Mouse (Mus musculus): Measurements from ENCODE around the gene Bbs4. TPM values are rescaled to one million over a fixed set of nuclear protein-coding genes. Genes with fewer than 3 reads are reported as not detected.
"Not testable (repeated sequence)": the region's sequence is repeated elsewhere in the genome, so short reads cannot be mapped to it uniquely, and the experiment has no call there.

Bbs4 gene
- polyA plus RNA-seq (2012; rRNA removed), result 6.5 and 6.8 TPM in 2 replicates

- Histone ChIP-seq H3K27ac (ENCODE audit: control insufficient read depth, insufficient read depth, low read depth, low read length) (peak within 1 kb of the TSS; percentile 92), H3K4me3 (ENCODE audit: control insufficient read depth, low read depth, low read length) (peak within 1 kb of the TSS; percentile 89), H3K4me1 (ENCODE audit: control insufficient read depth, insufficient read depth, low read length) (no peaks in the 10 kb centered on the region), H3K27me3 (ENCODE audit: control insufficient read depth, insufficient read depth, low read length) (no peaks in the 10 kb centered on the region), H3K36me3 (ENCODE audit: control insufficient read depth, insufficient read depth, low read length) (no peaks in the 10 kb centered on the region)
- TF ChIP-seq POLR2A (IDR thresholded peaks at IDR 0.05; ENCODE audit: control insufficient read depth, low read depth, low read length), result peak; percentile 96
- TF ChIP-seq CTCF (IDR thresholded peaks at IDR 0.05; ENCODE audit: control insufficient read depth, insufficient read depth, insufficient replicate concordance, low read depth, low read length), result no peak
Observed at GRCm38 (mm10) chr9:59353253-59353639, at the start of gene Bbs4. Gene Bbs4, minus strand, starts transcription at chr9:59353508.

GRCm38 (mm10) chr9:59389086-59389485 is 35.8 kb upstream of the Bbs4 start:
- H3K4me1 ChIP-seq (ENCODE audit: control insufficient read depth, insufficient read depth, low read length), result no peaks in the 10 kb centered on the region
- TF ChIP-seq POLR2A (IDR thresholded peaks at IDR 0.05; ENCODE audit: control insufficient read depth, low read depth, low read length) (no peak), CTCF (IDR thresholded peaks at IDR 0.05; ENCODE audit: control insufficient read depth, insufficient read depth, insufficient replicate concordance, low read depth, low read length) (no peak)

DNA sequence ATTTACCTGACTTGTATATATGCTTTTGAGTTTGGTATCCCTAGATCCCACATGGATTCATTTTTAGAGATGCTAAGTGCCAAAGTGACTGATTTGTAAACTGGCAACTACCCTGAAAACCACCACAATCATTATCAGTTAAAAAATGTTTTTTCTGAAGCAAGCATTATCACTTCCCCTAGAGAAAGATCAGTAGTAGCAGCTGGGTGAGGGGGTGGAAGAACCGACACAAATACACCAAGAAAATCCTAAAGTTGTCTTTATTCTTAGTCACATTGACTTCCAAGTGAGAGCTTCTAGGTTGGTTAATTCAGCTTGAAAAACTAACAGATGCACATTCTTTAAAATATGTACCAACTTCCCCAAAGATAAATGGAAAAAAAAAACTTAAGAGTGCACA is 35.0 kb upstream of the Bbs4 start:
- H3K27me3 ChIP-seq (ENCODE audit: control insufficient read depth, insufficient read depth, low read length), result no peaks in the 10 kb centered on the region
- no peaks in the 10 kb centered on the region for H3K36me3 ChIP-seq (ENCODE audit: control insufficient read depth, insufficient read depth, low read length)
- TF ChIP-seq POLR2A (IDR thresholded peaks at IDR 0.05; ENCODE audit: control insufficient read depth, low read depth, low read length) (no peak), CTCF (IDR thresholded peaks at IDR 0.05; ENCODE audit: control insufficient read depth, insufficient read depth, insufficient replicate concordance, low read depth, low read length) (no peak)
- H3K4me1 ChIP-seq (ENCODE audit: control insufficient read depth, insufficient read depth, low read length), result no peaks in the 10 kb centered on the region
- H3K4me3 ChIP-seq (ENCODE audit: control insufficient read depth, low read depth, low read length), result no peak overlapping the region
- no peak overlapping the region for H3K27ac ChIP-seq (ENCODE audit: control insufficient read depth, insufficient read depth, low read depth, low read length)

More at GRCm38 (mm10) chr9:59389086-59389485, 35.8 kb upstream of the Bbs4 start:
- Histone ChIP-seq H3K36me3 (ENCODE audit: control insufficient read depth, insufficient read depth, low read length) (no peaks in the 10 kb centered on the region), H3K27me3 (ENCODE audit: control insufficient read depth, insufficient read depth, low read length) (no peaks in the 10 kb centered on the region), H3K27ac (ENCODE audit: control insufficient read depth, insufficient read depth, low read depth, low read length) (no peak overlapping the region), H3K4me3 (ENCODE audit: control insufficient read depth, low read depth, low read length) (no peak overlapping the region)

GRCm38 (mm10) chr9:59387461-59387860 is 34.2 kb upstream of the Bbs4 start:
- no peak overlapping the region for H3K4me3 ChIP-seq (ENCODE audit: control insufficient read depth, low read depth, low read length)
- H3K4me1 ChIP-seq (ENCODE audit: control insufficient read depth, insufficient read depth, low read length), result no peaks in the 10 kb centered on the region
- no peaks in the 10 kb centered on the region for H3K27me3 ChIP-seq (ENCODE audit: control insufficient read depth, insufficient read depth, low read length)
- TF ChIP-seq CTCF (IDR thresholded peaks at IDR 0.05; ENCODE audit: control insufficient read depth, insufficient read depth, insufficient replicate concordance, low read depth, low read length) (no peak), POLR2A (IDR thresholded peaks at IDR 0.05; ENCODE audit: control insufficient read depth, low read depth, low read length) (no peak)
- H3K36me3 ChIP-seq (ENCODE audit: control insufficient read depth, insufficient read depth, low read length), result no peaks in the 10 kb centered on the region
- no peak overlapping the region for H3K27ac ChIP-seq (ENCODE audit: control insufficient read depth, insufficient read depth, low read depth, low read length)

- Histone ChIP-seq H3K36me3 (ENCODE audit: control insufficient read depth, insufficient read depth, low read length) (no peaks in the 10 kb centered on the region), H3K4me3 (ENCODE audit: control insufficient read depth, low read depth, low read length) (peak overlapping the region; percentile 72), H3K27me3 (ENCODE audit: control insufficient read depth, insufficient read depth, low read length) (no peaks in the 10 kb centered on the region), H3K4me1 (ENCODE audit: control insufficient read depth, insufficient read depth, low read length) (peaks cover 7% of the 10 kb centered on the region), H3K27ac (ENCODE audit: control insufficient read depth, insufficient read depth, low read depth, low read length) (0 out of 2 replicates have a peak overlapping the region, but pooled peaks have one; percentile 43)
- TF ChIP-seq POLR2A (IDR thresholded peaks at IDR 0.05; ENCODE audit: control insufficient read depth, low read depth, low read length), result no peak
- no peak for TF ChIP-seq CTCF (IDR thresholded peaks at IDR 0.05; ENCODE audit: control insufficient read depth, insufficient read depth, insufficient replicate concordance, low read depth, low read length)
Observed at GRCm38 (mm10) chr9:59375626-59376025, 22.3 kb upstream of the Bbs4 start.

GRCm38 (mm10) chr9:59369646-59370045 is 16.3 kb upstream of the Bbs4 start:
- no peaks in the 10 kb centered on the region for H3K27me3 ChIP-seq (ENCODE audit: control insufficient read depth, insufficient read depth, low read length)
- no peak overlapping the region for H3K27ac ChIP-seq (ENCODE audit: control insufficient read depth, insufficient read depth, low read depth, low read length)
- no peaks in the 10 kb centered on the region for H3K36me3 ChIP-seq (ENCODE audit: control insufficient read depth, insufficient read depth, low read length)
- H3K4me1 ChIP-seq (ENCODE audit: control insufficient read depth, insufficient read depth, low read length), result peaks cover 2% of the 10 kb centered on the region
- TF ChIP-seq POLR2A (IDR thresholded peaks at IDR 0.05; ENCODE audit: control insufficient read depth, low read depth, low read length), result no peak
- TF ChIP-seq CTCF (IDR thresholded peaks at IDR 0.05; ENCODE audit: control insufficient read depth, insufficient read depth, insufficient replicate concordance, low read depth, low read length), result no peak
- H3K4me3 ChIP-seq (ENCODE audit: control insufficient read depth, low read depth, low read length), result no peak overlapping the region

GRCm38 (mm10) chr9:59369220-59369619 is 15.9 kb upstream of the Bbs4 start:
- TF ChIP-seq POLR2A (IDR thresholded peaks at IDR 0.05; ENCODE audit: control insufficient read depth, low read depth, low read length) (no peak), CTCF (IDR thresholded peaks at IDR 0.05; ENCODE audit: control insufficient read depth, insufficient read depth, insufficient replicate concordance, low read depth, low read length) (no peak)
- Histone ChIP-seq H3K27me3 (ENCODE audit: control insufficient read depth, insufficient read depth, low read length) (no peaks in the 10 kb centered on the region), H3K27ac (ENCODE audit: control insufficient read depth, insufficient read depth, low read depth, low read length) (no peak overlapping the region), H3K4me1 (ENCODE audit: control insufficient read depth, insufficient read depth, low read length) (no peaks in the 10 kb centered on the region; the same call in 1 of the 2 replicates), H3K4me3 (ENCODE audit: control insufficient read depth, low read depth, low read length) (no peak overlapping the region), H3K36me3 (ENCODE audit: control insufficient read depth, insufficient read depth, low read length) (no peaks in the 10 kb centered on the region)

DNA sequence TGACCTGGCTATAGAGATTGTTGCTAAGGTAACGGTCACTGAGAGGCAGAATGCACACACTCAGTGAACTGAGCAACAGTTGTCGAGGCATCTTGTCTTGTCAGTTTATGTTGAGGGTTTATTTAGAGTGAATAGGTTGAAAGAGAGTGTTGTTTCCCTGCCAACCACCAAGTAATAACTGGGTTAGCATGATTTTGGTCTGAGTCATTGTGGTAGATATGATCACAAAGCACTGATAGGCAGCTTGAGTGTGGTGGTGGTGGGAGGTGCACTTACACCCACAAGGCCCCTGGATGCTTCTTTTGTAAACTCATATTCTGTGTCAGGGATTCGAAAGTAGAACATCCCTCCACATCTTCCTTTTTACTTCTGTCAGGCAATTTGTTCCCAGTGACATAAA is 7.2 kb upstream of the Bbs4 start:
- not testable (repeated sequence) for H3K27me3 ChIP-seq (ENCODE audit: control insufficient read depth, insufficient read depth, low read length); H3K4me1 ChIP-seq (ENCODE audit: control insufficient read depth, insufficient read depth, low read length); H3K4me3 ChIP-seq (ENCODE audit: control insufficient read depth, low read depth, low read length); H3K27ac ChIP-seq (ENCODE audit: control insufficient read depth, insufficient read depth, low read depth, low read length); H3K36me3 ChIP-seq (ENCODE audit: control insufficient read depth, insufficient read depth, low read length)

GRCm38 (mm10) chr9:59358041-59358440 is 4.7 kb upstream of the Bbs4 start:
- not testable (repeated sequence) for H3K27ac ChIP-seq (ENCODE audit: control insufficient read depth, insufficient read depth, low read depth, low read length); H3K4me3 ChIP-seq (ENCODE audit: control insufficient read depth, low read depth, low read length); H3K36me3 ChIP-seq (ENCODE audit: control insufficient read depth, insufficient read depth, low read length); H3K27me3 ChIP-seq (ENCODE audit: control insufficient read depth, insufficient read depth, low read length); H3K4me1 ChIP-seq (ENCODE audit: control insufficient read depth, insufficient read depth, low read length)
